Mouse (Mus musculus) layer of hippocampus, adult 8-10 months (tissue): ENCODE results near the gene Tlcd1. TPM values are rescaled to one million over a fixed set of nuclear protein-coding genes. Genes with fewer than 3 reads are reported as not detected.

Experiments used
- DNase-seq, 2 experiments: peaks; one replicate each; pipeline ENCODE4 v3.0.0; 2022; ENCODE audit warnings: low spot score in 2 of 2
- total RNA-seq, 4 experiments: library from RNA; stranded (reverse); gene quantifications; 2 replicates each; pipeline ENCODE4 v1.2.4; 2022

The Tlcd1 gene
- total RNA-seq, 4 experiments from 2014 or later: 16.6 to 24.8 (median 23.8) TPM

DNA sequence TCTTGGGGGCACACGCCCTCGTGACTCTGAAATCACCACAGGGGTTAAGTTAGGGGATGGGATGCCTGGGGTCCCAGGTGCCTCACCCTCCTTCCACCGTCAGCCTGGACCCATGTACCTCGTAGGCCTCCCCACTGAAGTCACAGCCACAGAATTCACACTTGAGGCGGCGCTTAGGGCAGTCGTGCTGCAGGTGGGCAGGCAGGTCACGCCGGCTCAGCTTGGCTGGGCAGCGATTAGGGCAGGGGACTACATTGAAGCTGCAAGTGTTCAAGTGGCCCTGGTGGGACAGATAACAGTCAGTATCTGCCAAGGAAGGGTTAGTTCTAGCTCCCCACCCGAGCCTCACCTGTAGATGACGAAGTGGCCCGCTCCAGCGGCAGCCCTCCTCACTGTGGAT, 15.3 kb upstream of the Tlcd1 start:
- DNase-seq: no peak

DNA sequence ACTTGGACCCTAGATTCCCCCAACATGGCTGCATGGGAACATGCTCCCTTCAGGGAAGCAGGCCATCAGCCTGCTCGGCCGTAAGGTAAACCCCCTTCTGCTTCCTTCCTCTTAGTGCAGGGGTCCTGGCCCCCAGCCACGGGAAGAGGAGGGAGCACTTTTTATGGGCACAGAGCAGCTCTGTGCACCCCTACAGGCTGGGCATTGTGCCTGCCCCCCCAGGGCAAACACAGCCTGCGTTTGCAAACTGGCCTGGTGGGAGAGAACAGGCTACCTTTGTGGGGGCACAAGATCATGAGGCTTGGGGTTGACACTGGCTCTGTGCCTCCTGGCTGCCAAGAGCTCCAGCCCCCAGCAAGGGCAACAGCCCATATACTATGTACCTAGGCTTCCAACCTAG, 14.5 kb upstream of the Tlcd1 start:
- no peak for DNase-seq

DNA sequence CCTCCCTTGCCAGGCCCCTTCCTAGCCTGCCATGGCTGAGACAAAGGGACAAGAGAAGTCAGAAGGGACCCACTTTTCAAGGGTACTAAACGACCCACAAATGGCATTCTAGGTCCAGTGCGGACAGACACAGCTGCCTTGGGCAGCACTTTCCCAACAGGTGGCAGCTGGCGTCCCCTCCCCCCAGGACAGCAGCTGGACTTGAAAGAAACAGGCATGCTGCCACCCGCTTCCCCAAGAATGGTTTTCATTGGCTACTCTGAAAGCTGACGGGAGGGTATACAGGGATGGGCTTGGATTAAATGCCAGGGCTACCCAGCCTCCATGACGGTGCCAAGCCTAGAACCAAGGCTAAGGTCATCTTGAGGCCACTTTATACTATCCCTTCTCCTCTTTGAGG, 14.0 kb upstream of the Tlcd1 start:
- no peak for DNase-seq

DNA sequence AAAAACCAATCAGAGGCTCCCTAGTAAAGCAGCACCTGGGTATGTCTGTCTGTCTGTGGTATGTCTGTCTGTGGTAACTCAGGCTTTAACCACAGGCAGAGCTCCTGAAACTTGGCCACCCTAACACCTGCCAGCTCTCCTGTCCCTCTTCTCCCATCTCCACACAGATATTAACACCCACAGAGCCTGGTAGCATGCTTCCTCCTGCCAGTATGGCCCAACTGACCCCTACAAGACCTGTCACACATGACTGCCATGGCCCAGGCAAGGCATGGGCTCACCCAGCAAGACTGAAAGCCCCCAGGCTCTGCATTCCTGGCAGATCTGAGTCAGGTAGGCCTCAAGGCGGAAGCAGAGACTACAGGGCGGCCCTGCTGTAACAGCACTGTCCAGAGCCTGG, 13.5 kb upstream of the Tlcd1 start:
- DNase-seq: no peak

DNA sequence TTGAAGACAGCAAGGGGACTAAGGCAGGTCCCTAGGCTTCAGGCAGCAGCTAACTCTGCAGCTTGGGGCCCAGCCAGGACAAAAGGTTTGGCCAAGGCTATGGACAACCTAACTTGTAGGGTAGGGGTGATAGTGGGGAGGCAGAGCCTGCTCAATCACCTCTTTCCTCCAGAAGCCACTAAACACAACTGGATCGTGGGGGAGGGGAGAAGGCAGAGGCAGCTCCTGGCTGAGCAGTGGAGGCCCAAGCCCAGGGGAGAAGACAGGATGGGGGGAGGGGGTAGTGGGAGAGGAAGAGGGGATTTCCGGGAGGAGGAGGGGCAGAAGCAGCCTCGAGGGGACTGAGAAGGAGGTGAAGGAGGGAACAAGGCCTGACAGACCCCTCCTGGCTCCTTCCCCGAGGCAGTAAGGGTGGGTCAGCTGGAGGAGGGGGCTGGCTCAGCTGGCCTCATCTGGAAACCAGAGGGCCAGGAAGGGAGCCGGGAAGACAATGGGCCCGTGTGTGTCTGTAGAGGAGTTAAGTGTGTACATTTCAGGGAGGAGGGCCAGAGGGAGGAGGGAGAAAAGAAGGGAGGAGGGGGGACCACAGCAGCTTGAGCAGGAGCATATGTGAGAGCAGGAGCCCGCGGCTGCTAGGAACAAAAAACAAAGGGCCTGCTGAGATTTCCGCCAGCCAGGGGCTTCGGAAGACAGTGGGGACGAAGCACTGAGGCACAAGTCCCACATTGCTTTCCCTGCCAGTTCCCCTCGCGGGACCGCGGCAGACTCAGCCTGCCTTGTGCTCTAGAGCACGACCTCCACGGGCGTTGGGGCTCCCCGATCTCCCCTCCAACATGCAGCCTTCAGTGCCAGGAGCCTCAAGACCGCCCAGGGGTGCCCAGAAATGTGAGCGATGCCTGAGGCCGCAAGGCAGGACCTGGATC, 12.6 kb upstream of the Tlcd1 start:
- no peak for DNase-seq

DNA sequence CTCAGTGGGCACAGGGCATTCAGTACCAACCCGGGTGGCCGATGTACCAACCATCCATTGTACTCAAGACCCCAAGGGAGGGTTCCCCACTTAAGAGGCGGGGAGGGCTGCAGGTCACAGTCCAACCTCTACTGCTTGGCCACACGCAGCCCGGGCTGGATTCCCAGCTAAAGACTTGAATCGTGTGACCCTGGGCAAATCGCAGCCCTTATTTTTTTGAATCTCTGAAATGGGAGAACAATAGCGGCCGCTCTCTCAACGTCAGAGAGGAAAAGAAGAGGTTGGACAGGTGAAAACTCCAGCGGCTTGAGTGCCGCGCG, 11.9 kb upstream of the Tlcd1 start:
- no peak for DNase-seq

DNA sequence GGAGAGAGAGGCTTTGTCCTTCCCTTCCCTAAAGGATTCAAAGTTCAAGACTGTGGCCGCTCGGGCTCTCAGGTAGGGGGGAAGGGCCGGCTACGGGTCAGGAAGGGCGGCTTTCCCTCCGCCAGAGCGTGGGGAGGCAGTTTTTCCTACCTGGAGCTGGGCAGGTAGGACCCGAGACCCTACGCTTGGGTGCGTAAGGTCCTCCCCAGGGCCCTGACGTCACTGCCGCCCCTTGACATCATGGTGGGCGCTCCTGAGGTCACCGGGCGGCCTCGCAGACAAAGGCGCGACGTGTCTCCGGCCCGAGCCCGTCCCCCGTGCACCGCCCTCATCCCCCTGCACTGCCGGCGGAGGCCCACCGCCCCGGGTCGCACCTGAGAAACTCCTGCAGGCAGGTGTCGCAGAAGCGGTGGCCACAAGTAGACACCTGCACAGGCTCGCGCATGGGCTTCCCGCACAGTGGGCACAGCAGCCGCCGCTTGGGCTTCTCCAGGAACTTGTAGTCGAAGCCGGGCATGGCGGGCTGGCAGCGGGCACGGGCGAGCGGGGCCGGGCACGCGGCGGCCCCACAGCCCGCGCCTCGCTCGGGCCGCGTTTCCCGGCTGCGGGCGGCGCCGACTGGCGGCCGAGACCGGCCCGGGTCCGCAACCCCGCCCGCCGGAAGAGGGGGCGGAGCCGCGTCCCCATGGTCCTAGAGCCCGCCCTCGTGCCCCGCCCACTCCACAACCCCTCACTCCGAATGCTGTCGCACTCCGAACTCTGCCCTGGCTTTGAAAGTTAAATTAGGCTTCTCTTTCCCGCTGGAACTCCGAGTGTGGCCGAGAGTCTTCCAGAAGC, 11.4 kb upstream of the Tlcd1 start, which contains the start of gene Traf4:
Gene Traf4 (minus strand): TSS at position 666 of the 837 bp plus-strand sequence.
- DNase-seq: no peak

DNA sequence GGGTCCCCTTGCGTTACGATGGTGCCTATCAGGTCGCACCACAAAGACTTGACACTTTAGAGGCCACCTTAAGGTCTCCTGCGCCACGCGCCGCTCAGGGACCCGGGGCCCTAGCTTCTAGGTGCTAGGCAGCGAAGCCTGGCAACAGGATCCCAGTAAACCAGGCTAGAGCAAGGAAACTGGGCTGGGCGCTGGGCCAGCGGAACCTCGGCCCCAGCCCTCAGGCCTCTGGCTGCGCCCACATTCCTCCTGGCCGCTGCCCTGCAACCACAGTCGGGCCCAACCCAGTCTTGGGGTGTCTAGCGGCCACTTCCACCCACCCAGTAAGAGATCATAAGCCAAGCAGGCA, 10.8 kb upstream of the Tlcd1 start:
- DNase-seq: no peak

DNA sequence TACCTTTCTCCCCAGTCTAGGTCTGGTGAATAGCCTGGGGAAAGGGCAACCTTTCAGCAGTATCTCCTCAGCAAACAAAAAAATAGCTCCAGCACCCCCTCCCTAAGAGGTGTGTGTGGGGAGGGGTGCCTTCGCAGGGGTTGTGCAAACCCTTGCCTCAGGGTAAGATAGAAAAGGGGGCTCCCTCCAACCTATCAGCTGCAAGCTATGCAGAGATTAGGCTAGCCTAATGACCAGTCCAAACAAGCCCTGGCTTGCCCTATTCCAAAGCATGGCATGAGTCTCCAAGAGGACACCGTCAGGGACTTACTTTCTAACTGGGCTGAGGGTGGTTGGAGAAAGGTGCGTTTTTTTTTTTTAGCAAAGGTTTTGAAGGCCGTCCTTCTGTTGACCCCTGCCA, 10.3 kb upstream of the Tlcd1 start:
- DNase-seq: no peak

DNA sequence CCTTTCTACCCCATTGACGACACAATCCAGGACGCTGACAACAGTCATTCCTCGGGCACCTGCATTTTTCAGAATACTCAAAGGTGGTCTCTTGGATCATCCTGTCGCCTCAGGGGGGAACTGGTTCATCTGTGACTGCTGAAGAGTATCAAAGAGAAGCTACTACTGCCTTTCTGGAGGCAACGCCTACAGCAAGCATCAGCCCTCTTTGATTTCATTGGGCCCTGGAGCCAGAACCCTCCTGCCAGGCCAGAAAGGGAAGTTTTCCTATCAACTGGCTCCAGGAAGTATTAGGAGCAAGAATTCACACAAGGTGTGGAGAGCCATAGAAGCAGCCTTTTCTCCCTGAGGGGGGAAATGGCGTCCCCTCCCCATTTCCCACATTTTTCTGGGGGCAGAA, 9.9 kb upstream of the Tlcd1 start:
- DNase-seq: no peak

DNA sequence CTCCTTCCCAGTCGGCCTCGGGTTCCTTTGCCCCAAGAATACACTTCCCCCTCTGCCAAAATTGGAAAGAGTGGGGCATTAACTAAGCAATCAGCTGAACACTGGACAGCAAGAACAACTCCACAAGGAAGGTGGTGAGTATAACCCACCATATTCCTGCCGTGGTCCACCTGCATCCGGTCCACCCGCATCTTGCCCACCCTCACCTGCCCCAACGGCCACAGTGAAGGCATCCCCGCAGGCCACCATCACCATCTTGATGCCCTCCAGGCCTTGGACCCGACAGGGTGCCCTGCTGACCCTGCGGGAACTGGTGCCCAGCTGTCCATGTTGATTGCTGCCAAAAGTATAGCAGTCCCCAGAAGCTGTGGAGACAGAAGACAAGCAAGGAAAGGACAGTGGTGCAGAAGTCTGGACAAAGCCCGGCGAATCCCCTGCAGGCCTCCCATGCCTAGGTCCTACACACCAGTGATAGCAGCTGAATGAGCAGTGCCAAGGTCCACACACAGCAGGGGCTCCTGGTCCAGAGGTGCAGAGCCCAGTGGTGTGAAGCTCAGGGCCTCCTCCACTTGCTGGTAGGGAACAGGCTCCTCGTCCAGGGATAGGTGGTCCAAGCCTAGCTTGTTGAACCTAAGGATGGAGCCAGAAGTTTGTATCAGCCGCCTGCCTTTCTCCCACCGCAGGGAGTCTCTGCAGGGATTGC, 9.1 kb upstream of the Tlcd1 start:
- DNase-seq: no peak

DNA sequence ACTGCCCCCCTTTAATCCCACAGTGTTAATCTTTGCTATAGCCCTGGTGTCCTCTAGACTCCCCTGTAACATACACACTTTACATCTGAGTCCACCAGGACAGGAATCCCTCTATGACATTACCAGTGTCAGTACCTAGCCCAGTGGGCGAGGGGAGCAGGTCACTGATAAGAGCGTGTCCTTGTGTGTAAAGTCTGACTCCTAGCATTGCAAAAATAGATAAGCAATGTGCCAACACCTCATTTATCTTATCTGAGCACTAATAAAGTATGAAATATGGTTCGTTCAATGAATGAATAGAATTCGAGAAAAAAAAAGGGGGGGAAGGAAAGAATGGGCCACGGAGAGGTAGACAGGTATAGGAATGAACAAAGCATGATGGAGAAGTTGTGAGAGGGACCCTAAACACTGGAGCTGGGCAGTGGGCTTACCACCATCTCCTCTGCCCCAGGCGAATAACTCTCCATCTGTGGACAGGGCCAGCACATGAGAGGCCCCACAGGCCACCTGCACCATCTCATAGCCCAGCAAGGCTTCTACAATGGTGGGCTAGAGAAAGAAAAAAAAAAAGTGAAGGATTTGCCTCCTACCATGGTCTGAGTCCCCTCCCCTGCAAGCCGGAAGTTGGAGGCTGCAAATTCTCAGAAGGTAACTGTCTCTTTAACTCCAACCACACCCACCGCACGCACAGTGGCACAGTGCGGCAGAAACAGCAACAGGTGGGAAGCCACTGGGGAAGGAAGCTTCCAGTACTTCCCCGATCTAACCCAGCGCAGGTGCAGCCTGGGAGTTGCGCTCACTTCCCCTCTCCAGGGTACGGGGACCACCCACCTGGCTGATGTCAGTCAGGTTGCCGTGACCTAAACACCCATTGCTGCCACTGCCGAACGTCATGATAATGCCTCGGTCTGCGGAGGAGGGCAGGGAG, 7.7 kb upstream of the Tlcd1 start:
- DNase-seq: no peak

DNA sequence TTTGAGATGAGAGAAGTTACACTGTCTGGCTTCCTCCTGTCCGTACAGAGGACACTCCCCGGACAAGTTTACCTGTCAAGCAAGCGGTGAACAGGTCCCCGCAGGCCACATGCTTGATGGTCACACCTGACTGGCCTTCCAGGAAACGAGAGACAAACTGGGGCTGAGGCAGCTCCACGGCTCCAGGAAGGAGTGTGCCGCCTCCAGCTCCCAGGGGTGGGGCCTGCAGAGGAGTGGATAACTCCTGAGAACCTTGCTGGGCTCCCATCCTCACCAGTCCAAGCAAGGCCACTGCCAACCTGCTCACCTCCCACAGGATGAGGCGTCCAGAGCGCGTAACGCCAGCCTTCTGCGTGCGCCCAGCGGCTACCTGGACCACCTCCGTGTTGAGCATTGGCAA, 6.2 kb upstream of the Tlcd1 start:
- no peak for DNase-seq

DNA sequence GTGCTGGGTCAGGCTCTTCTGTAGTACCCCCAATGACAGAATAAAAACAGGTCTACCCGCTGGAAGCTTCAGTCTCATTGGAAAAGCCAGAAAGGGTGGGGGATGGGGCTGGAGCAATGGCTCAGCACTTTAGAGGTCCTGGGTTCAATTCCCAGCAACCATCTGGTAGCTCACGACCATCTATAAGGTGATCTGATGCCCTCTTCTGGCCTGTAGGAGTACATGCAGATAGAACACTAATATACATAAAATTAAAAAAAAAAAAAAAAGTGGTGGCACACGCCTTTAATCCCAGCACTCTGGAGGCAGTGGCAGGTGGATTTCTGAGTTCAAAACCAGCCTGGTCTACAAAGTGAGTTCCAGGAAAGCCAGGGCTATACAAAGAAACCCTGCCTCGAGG, 5.2 kb upstream of the Tlcd1 start:
- no peak for DNase-seq

DNA sequence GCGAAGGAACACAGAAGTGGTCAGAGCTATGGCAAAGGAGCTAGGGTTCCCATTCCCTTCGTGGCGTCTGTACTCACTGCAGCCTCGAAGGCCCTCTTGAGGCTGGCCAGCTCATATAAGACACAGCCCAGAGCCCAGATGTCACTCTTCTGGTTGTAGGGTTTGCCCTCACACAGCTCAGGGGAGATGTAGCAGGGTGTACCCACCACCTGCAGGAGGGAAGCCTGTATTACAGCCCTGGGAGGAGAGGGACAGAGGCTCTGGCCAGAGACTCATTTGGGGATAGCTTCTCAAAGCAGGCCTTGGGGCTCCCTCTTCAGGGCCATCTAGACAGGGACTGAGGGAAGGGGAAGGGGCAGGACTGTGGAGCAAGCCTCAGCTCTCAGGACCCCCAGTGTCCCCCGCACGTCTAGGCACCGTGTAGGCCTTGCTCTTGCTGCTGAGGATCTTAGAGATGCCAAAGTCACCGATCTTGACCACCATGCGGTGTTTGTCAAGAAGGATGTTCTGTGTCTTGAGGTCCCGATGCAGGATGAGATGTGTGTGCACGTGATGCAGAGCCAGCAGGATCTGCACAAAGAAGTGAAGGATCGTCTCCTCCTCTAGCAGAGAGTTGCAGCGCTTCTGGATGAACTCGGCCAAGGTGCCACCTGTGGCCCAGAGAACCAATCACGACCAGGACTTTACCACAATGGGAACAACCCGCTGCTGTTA, 4.3 kb upstream of the Tlcd1 start:
- no peak for DNase-seq

DNA sequence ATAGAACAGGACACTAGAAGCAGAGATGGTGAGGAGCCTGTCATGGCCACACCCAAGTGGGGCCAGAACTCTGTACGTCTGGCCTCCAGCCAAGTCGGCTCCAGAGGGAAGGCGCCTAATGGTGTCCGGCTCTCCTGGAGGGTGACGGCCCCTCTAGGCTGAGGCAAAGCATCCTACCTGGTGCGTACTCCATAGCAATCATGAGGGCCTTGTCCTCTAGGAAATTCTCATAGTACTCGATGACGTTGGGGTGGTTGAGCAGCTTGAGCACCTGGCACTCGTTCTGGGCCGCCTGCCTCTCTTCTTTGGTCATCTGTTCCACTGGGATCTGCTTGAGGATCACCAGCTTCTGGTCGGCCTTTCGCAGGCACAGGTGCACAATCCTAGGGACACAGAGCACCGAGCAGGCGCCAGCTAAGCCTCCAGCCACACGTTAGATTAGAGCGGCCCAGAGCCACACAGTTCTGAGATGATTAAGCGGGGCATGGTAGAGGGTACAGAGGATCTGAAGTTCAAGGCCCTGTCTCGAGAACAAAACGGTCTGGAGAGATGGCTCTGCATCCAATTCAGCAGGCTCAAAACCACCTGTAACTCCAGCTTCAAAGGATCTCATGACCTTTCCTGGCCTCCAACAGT, 3.6 kb upstream of the Tlcd1 start:
- DNase-seq: no peak

DNA sequence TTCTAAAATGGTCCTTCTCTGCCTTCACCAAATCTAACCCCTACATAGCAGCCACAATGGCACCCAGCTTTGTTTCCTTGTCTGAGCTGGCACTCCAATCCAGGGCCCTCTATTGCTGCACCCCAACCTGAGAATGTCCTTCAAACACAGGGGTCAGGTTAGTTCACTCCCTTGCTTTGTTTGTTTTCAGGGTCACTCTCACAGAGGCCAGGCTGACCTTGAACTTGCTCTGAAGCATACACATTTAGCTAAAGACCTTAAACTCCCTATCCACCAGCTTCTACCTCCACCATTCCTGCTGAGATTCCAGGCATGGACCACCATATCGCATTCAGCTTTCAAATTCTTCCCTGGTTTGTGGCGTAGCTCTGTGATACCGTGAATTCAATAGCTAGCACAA, 2.0 kb upstream of the Tlcd1 start:
- no peak for DNase-seq

DNA sequence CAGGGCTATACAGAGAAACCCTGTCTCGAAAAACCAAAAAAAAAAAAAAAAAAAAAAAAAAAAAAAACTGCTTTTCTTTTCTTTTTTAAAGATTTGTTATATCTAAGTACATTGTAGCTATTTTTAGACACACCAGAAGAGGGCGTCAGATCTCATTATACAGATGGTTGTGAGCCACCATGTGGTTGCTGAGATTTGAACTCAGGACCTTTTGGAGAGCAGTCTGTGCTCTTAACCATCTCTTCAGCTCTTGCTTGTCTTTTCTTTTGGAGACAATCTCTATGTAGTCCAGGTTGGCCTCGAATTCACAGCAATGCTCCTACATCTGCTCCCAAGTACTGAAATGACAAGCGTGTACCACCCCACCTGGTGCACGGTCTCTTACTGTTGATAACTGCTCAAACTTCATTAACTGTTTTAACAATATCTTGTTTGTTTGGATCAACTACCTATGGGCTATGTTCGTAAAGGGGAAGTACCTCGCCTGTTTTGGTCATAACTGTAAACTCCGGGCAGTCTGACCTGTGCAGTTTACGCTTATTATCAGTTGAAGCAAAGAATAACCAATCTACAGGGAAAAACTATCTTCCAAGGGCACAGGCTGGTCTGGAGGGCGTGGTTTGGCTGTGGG, 625 bp upstream of the Tlcd1 start:
- no peak for DNase-seq

DNA sequence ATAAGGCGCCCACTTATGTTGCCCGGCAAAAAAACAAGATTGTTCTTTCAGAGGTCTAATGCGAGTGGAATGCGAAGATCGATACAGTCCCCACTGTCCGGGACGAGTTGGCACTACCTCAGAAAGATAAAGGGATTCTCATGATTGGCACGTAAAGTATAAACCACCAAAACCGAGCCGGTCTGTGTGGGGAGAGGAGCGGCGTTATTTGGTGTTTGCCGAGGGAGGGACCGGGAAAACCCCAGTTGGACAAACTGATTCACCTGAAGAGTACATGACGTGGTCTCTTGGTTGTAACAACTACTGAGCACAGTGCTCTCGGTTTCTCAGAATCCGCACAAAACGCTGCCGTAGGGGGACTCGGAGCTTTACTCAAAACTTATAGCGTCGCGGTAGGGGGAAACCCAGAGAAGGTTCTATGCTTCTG, 407 bp downstream of the Tlcd1 start:
- DNase-seq: no peak
